ENCODE assay signal across 8 mouse cellular contexts in the genomic region with DNA sequence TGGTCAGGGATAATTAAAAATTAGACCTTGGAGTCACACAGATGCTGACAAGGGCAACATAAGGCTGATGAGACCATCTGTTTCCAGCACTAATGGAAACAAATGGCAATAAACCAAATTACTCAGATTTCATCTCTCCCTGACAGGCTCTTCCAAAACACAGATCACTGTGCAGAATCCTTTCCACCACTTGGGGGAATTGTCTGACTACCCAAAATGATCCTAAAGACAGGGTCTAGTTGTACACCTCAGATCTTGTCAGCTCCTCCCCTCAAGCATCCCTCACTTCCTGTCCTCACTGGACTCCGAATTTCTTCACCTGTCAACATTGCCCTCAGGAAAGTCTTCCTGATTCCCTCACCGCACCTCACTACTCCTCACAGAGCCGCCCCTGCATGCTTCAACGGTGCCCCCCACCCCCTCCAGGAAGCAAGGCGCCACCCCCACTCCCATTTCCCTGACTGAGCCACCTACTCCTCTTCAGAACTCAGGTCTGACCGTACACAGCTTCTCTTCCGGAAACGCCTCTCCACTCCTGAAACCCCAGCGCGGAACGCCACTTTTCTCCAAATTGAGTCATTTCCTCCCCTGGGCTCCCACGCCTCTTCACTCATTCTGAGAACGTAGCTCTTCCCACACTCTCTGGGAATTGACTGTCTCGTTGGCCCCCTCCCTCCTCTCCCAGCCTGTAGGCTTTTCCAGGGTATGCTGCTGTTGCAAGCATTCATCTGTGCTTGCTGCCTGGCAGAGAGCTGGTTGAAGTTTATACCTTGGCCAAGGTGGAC.
A peak's percentile ranks its signal among the peaks of the same experiment; 100 is the strongest.
DNase-seq lines count a peak whose midpoint lies in the region; ATAC-seq lines count a peak whose summit lies in the region.
"Had no signal": no experiment of that assay in that cellular context is flagged by ENCODE, and none has a peak within 500 bp of the region (broad histone marks: within the 10 kb centered on the region; RNA-seq: fewer than 3 reads in every experiment).

No protein-coding gene starts in this region.

- H3K9ac ChIP-seq in hindbrain, embryonic 15.5 days = no peak overlapping the region
- H3K9ac ChIP-seq in neural tube, embryonic 13.5 days = no peak overlapping the region
- H3K9ac ChIP-seq in forebrain, embryonic 16.5 days (replicated peaks; ENCODE audit: low read depth, low read length) = no peak overlapping the region
- H3K9ac ChIP-seq: liver, embryonic 15.5 days had no signal

- intact Hi-C loops in left cerebral cortex, postnatal 4 days (cut with DNase I) = no loop called here

- WGBS in hindbrain, embryonic 15.5 days = 63% methylated on average over 14 of the region's 14 CpGs
- WGBS in neural tube, embryonic 13.5 days = 61% methylated on average over 14 of the region's 14 CpGs
- WGBS in forebrain, embryonic 16.5 days = 78% methylated on average over 14 of the region's 14 CpGs

- peaks cover 16% of the 10 kb centered on the region for H3K4me1 ChIP-seq in hindbrain, embryonic 15.5 days (replicated peaks)
- peaks cover 16% of the 10 kb centered on the region for H3K4me1 ChIP-seq in neural tube, embryonic 13.5 days (replicated peaks)
- H3K4me1 ChIP-seq in forebrain, embryonic 16.5 days (replicated peaks; ENCODE audit: control insufficient read depth, insufficient read depth, low read length) = no peaks in the 10 kb centered on the region
- H3K4me1 ChIP-seq: liver, embryonic 15.5 days had no signal

- 0 out of 2 replicates have a peak overlapping the region, but pooled peaks have one; percentile 7 for H3K27ac ChIP-seq in hindbrain, embryonic 15.5 days (replicated peaks)
- H3K27ac ChIP-seq in neural tube, embryonic 13.5 days (replicated peaks) = peak overlapping the region; percentile 64
- no peak overlapping the region for H3K27ac ChIP-seq in forebrain, embryonic 16.5 days (ENCODE audit: low read length)
- H3K27ac ChIP-seq: liver, embryonic 15.5 days had no signal

- no peaks in the 10 kb centered on the region for H3K36me3 ChIP-seq in hindbrain, embryonic 15.5 days
- no peaks in the 10 kb centered on the region for H3K36me3 ChIP-seq in neural tube, embryonic 13.5 days
- no peaks in the 10 kb centered on the region for H3K36me3 ChIP-seq in forebrain, embryonic 16.5 days (ENCODE audit: control insufficient read depth, insufficient read depth)
- H3K36me3 ChIP-seq: liver, embryonic 15.5 days had no signal

- ATAC-seq in common myeloid progenitor, adult 5-6 weeks (replicated peaks; ENCODE audit: low read depth, poor library complexity, severe bottlenecking) = 0 out of 2 replicates have a peak, but pooled peaks have one; percentile 32
- peak; percentile 51; the same call in 1 of the 2 replicates for ATAC-seq in hindbrain, embryonic 15.5 days (ENCODE audit: low FRiP score, low read depth)
- no peak for ATAC-seq in neural tube, embryonic 13.5 days (ENCODE audit: low read depth)
- no peak for ATAC-seq in forebrain, embryonic 16.5 days

- H3K9me3 ChIP-seq in hindbrain, embryonic 15.5 days = no peaks in the 10 kb centered on the region
- no peaks in the 10 kb centered on the region for H3K9me3 ChIP-seq in neural tube, embryonic 13.5 days
- H3K9me3 ChIP-seq in forebrain, embryonic 16.5 days (ENCODE audit: control insufficient read depth, low read length) = no peaks in the 10 kb centered on the region
- H3K9me3 ChIP-seq: liver, embryonic 15.5 days had no signal

- peak overlapping the region; percentile 28; the same call in 1 of the 2 replicates for H3K4me2 ChIP-seq in hindbrain, embryonic 15.5 days
- H3K4me2 ChIP-seq in neural tube, embryonic 13.5 days = peak overlapping the region; percentile 26
- H3K4me2 ChIP-seq in forebrain, embryonic 16.5 days (ENCODE audit: low read length) = no peak overlapping the region
- H3K4me2 ChIP-seq: liver, embryonic 15.5 days had no signal

- no peaks in the 10 kb centered on the region for H3K27me3 ChIP-seq in hindbrain, embryonic 15.5 days
- no peaks in the 10 kb centered on the region for H3K27me3 ChIP-seq in neural tube, embryonic 13.5 days
- H3K27me3 ChIP-seq in forebrain, embryonic 16.5 days (replicated peaks; ENCODE audit: control insufficient read depth, insufficient read depth, low read length) = no peaks in the 10 kb centered on the region
- H3K27me3 ChIP-seq: liver, embryonic 15.5 days had no signal

- H3K4me3 ChIP-seq in hindbrain, embryonic 15.5 days = no peak overlapping the region
- no peak overlapping the region for H3K4me3 ChIP-seq in neural tube, embryonic 13.5 days
- no peak overlapping the region for H3K4me3 ChIP-seq in forebrain, embryonic 16.5 days (replicated peaks; ENCODE audit: low read length)
- H3K4me3 ChIP-seq: liver, embryonic 15.5 days had no signal

- DNase-seq in left cerebral cortex, adult 11 months (ENCODE audit: low spot score) = peak; percentile 42
- DNase-seq in left cerebral cortex, postnatal 4 days = no peak
- no peak for DNase-seq in gastrocnemius, postnatal 10 days

Comparison
In these comparisons a context has a peak if more than half of its experiments do, and no peak if none do; other contexts are left out.
1. ATAC-seq: peak in common myeloid progenitor, adult 5-6 weeks (single experiment) and hindbrain, embryonic 15.5 days (single experiment); none in neural tube, embryonic 13.5 days (single experiment) and forebrain, embryonic 16.5 days (single experiment).